10 mouse cellular contexts compared by ENCODE assay signal in genomic region chr13:73345102-73345890, GRCm38 (mm10). TPM values are rescaled to one million over a fixed set of nuclear protein-coding genes. Genes with fewer than 3 reads are reported as not detected.
A peak's percentile ranks its signal among the peaks of the same experiment; 100 is the strongest.
DNase-seq lines count a peak whose midpoint lies in the region; ATAC-seq and TF ChIP-seq lines count a peak whose summit lies in the region.
"Had no signal": no experiment of that assay in that cellular context is flagged by ENCODE, and none has a peak within 500 bp of the region (broad histone marks: within the 10 kb centered on the region; RNA-seq: fewer than 3 reads in every experiment).

No protein-coding gene starts in this region.

- intact Hi-C loops in heart, adult 2 months (cut with DNase I), result no loop called here

- no peaks in the 10 kb centered on the region for H3K36me3 ChIP-seq in heart, adult 2 months (ENCODE audit: control insufficient read depth, insufficient read depth, low read length)
- no peaks in the 10 kb centered on the region for H3K36me3 ChIP-seq in heart, embryonic 12.5 days
- H3K36me3 ChIP-seq in midbrain, postnatal 0 days (ENCODE audit: insufficient read depth, low read length), result no peaks in the 10 kb centered on the region
- no peaks in the 10 kb centered on the region for H3K36me3 ChIP-seq in midbrain, embryonic 16.5 days (ENCODE audit: control insufficient read depth, insufficient read depth, low read length)
- no peaks in the 10 kb centered on the region for H3K36me3 ChIP-seq in embryonic facial prominence, embryonic 10.5 days (replicated peaks)
- H3K36me3 ChIP-seq: limb, embryonic 13.5 days; neural tube, embryonic 13.5 days had no signal

- 65% methylated on average over 9 of the region's 9 CpGs for WGBS in heart, adult 2 months
- WGBS in heart, embryonic 12.5 days, result 67% methylated on average over 9 of the region's 9 CpGs
- 80% methylated on average over 9 of the region's 9 CpGs for WGBS in midbrain, postnatal 0 days
- WGBS in midbrain, embryonic 16.5 days, result 78% methylated on average over 9 of the region's 9 CpGs
- WGBS in embryonic facial prominence, embryonic 10.5 days, result 81% methylated on average over 9 of the region's 9 CpGs

- TF ChIP-seq POLR2A in heart, adult 2 months (IDR thresholded peaks at IDR 0.05; ENCODE audit: insufficient read depth, low read depth, low read length), result no peak

- no peaks in the 10 kb centered on the region for H3K9me3 ChIP-seq in heart, embryonic 12.5 days (replicated peaks)
- H3K9me3 ChIP-seq in midbrain, postnatal 0 days (ENCODE audit: low read length), result no peaks in the 10 kb centered on the region
- H3K9me3 ChIP-seq in midbrain, embryonic 16.5 days (replicated peaks; ENCODE audit: control insufficient read depth, low read length, poor library complexity, severe bottlenecking), result no peaks in the 10 kb centered on the region
- no peaks in the 10 kb centered on the region for H3K9me3 ChIP-seq in embryonic facial prominence, embryonic 10.5 days
- H3K9me3 ChIP-seq: limb, embryonic 13.5 days; neural tube, embryonic 13.5 days had no signal

- DNase-seq in heart, adult 2 months, result no peak
- no peak for DNase-seq in midbrain, postnatal 0 days (ENCODE audit: low spot score)
- no peak for DNase-seq in embryonic facial prominence, embryonic 10.5 days (ENCODE audit: low spot score)
- peak; percentile 30 for DNase-seq in thymus, postnatal 25 days
- no peak for DNase-seq in urinary bladder, adult 18-20 months (ENCODE audit: low spot score in 2 of 2)
- no peak for DNase-seq in right cerebral cortex, postnatal 4 days

- no peak overlapping the region for H3K27ac ChIP-seq in heart, adult 2 months
- no peak overlapping the region for H3K27ac ChIP-seq in heart, embryonic 12.5 days (ENCODE audit: poor library complexity, severe bottlenecking)
- H3K27ac ChIP-seq in midbrain, postnatal 0 days (ENCODE audit: low read depth, low read length), result no peak overlapping the region
- no peak overlapping the region for H3K27ac ChIP-seq in midbrain, embryonic 16.5 days (ENCODE audit: low read length)
- peak overlapping the region; percentile 63 for H3K27ac ChIP-seq in embryonic facial prominence, embryonic 10.5 days (replicated peaks)
- H3K27ac ChIP-seq: limb, embryonic 13.5 days; neural tube, embryonic 13.5 days had no signal

- peak; percentile 55 for TF ChIP-seq CTCF in heart, adult 2 months (IDR thresholded peaks at IDR 0.05)
- TF ChIP-seq CTCF in midbrain, postnatal 0 days (IDR thresholded peaks at IDR 0.05), result peak; percentile 33; the same call in 1 of the 2 replicates

- no peak overlapping the region for H3K9ac ChIP-seq in heart, adult 2 months (ENCODE audit: low read depth, low read length)
- no peak overlapping the region for H3K9ac ChIP-seq in heart, embryonic 12.5 days
- no peak overlapping the region for H3K9ac ChIP-seq in midbrain, postnatal 0 days (replicated peaks; ENCODE audit: low read length, poor library complexity, severe bottlenecking)
- no peak overlapping the region for H3K9ac ChIP-seq in midbrain, embryonic 16.5 days (ENCODE audit: low read depth, low read length)
- H3K9ac ChIP-seq: limb, embryonic 13.5 days; neural tube, embryonic 13.5 days had no signal

- H3K79me2 ChIP-seq in heart, adult 2 months (replicated peaks; ENCODE audit: control insufficient read depth, insufficient read depth, low read length), result no peaks in the 10 kb centered on the region

- no peak overlapping the region for H3K4me3 ChIP-seq in heart, adult 2 months
- H3K4me3 ChIP-seq in heart, embryonic 12.5 days, result no peak overlapping the region
- H3K4me3 ChIP-seq in midbrain, postnatal 0 days (ENCODE audit: low read depth, low read length), result no peak overlapping the region
- H3K4me3 ChIP-seq in midbrain, embryonic 16.5 days (ENCODE audit: low read depth, low read length), result no peak overlapping the region
- H3K4me3 ChIP-seq in embryonic facial prominence, embryonic 10.5 days, result no peak overlapping the region
- H3K4me3 ChIP-seq: limb, embryonic 13.5 days; neural tube, embryonic 13.5 days had no signal

- ATAC-seq in heart, embryonic 12.5 days (ENCODE audit: insufficient number of reproducible peaks, low FRiP score), result no peak
- no peak for ATAC-seq in midbrain, postnatal 0 days (ENCODE audit: low FRiP score)
- ATAC-seq in midbrain, embryonic 16.5 days, result no peak

- H3K4me1 ChIP-seq in heart, adult 2 months (ENCODE audit: control insufficient read depth, insufficient read depth, low read length), result no peaks in the 10 kb centered on the region
- peaks cover 13% of the 10 kb centered on the region for H3K4me1 ChIP-seq in heart, embryonic 12.5 days (replicated peaks)
- no peaks in the 10 kb centered on the region for H3K4me1 ChIP-seq in midbrain, postnatal 0 days (ENCODE audit: insufficient read depth, low read length)
- no peaks in the 10 kb centered on the region for H3K4me1 ChIP-seq in midbrain, embryonic 16.5 days (ENCODE audit: control insufficient read depth, insufficient read depth, low read length)
- H3K4me1 ChIP-seq in embryonic facial prominence, embryonic 10.5 days, result peaks cover 28% of the 10 kb centered on the region
- H3K4me1 ChIP-seq: limb, embryonic 13.5 days; neural tube, embryonic 13.5 days had no signal

- H3K4me2 ChIP-seq in heart, embryonic 12.5 days, result no peak overlapping the region
- H3K4me2 ChIP-seq in midbrain, postnatal 0 days (ENCODE audit: low read depth, low read length, poor library complexity, severe bottlenecking), result no peak overlapping the region
- H3K4me2 ChIP-seq in midbrain, embryonic 16.5 days (ENCODE audit: low read length), result no peak overlapping the region
- H3K4me2 ChIP-seq: limb, embryonic 13.5 days; neural tube, embryonic 13.5 days had no signal

- no peaks in the 10 kb centered on the region for H3K27me3 ChIP-seq in heart, adult 2 months (ENCODE audit: control insufficient read depth, insufficient read depth, low read length)
- H3K27me3 ChIP-seq in heart, embryonic 12.5 days (replicated peaks), result no peaks in the 10 kb centered on the region
- no peaks in the 10 kb centered on the region for H3K27me3 ChIP-seq in midbrain, postnatal 0 days (ENCODE audit: insufficient read depth, low read length)
- no peaks in the 10 kb centered on the region for H3K27me3 ChIP-seq in midbrain, embryonic 16.5 days (ENCODE audit: control insufficient read depth, insufficient read depth, low read depth, low read length)
- H3K27me3 ChIP-seq in embryonic facial prominence, embryonic 10.5 days (replicated peaks; ENCODE audit: low read depth, poor library complexity, severe bottlenecking), result no peaks in the 10 kb centered on the region
- H3K27me3 ChIP-seq: limb, embryonic 13.5 days had no signal

- no peak for TF ChIP-seq EP300 in heart, adult 2 months (IDR thresholded peaks at IDR 0.05; ENCODE audit: insufficient read depth, low read depth, low read length)

RNA-seq across cellular contexts. Expression of gene Ndufs6, which starts 17.0 kb away (rescaled TPM):
- 1,000 to 10,000 TPM; 1,124 to 1,284 TPM for total RNA-seq in heart, adult 2 months (2021)
- polyA plus RNA-seq in heart, adult 2 months (2012; rRNA removed), result 494 and 621 TPM in 2 replicates
- 565 and 582 TPM in 2 replicates for polyA plus RNA-seq in heart, embryonic 12.5 days (2016; fragmentation: Nextera tagmentation; extraction: Ambion mirVana)
- total RNA-seq in midbrain, postnatal 0 days (2014; rRNA removed), result 111 and 132 TPM in 2 replicates
- polyA plus RNA-seq in midbrain, postnatal 0 days (2015; fragmentation: Nextera tagmentation; extraction: Ambion mirVana), result 477 and 509 TPM in 2 replicates
- polyA plus RNA-seq in midbrain, embryonic 16.5 days (2015; fragmentation: Nextera tagmentation; extraction: Ambion mirVana), result 372 and 392 TPM in 2 replicates
- polyA plus RNA-seq in embryonic facial prominence, embryonic 10.5 days (2016; fragmentation: Nextera tagmentation; extraction: Ambion mirVana), result 401 and 406 TPM in 2 replicates

RNA-seq across cellular contexts. Expression of gene Mrpl36, which starts 17.0 kb away (rescaled TPM):
- total RNA-seq in heart, adult 2 months (2021), result 10 to 100 TPM; 53.3 to 57.8 TPM
- 75.4 and 81.8 TPM in 2 replicates for polyA plus RNA-seq in heart, adult 2 months (2012; rRNA removed)
- 155 and 157 TPM in 2 replicates for polyA plus RNA-seq in heart, embryonic 12.5 days (2016; fragmentation: Nextera tagmentation; extraction: Ambion mirVana)
- 26.8 and 40.1 TPM in 2 replicates for total RNA-seq in midbrain, postnatal 0 days (2014; rRNA removed)
- polyA plus RNA-seq in midbrain, postnatal 0 days (2015; fragmentation: Nextera tagmentation; extraction: Ambion mirVana), result 55.1 TPM in 2 replicates
- polyA plus RNA-seq in midbrain, embryonic 16.5 days (2015; fragmentation: Nextera tagmentation; extraction: Ambion mirVana), result 73.0 and 79.7 TPM in 2 replicates
- polyA plus RNA-seq in embryonic facial prominence, embryonic 10.5 days (2016; fragmentation: Nextera tagmentation; extraction: Ambion mirVana), result 135 and 140 TPM in 2 replicates
